Mouse (Mus musculus) layer of hippocampus, adult 18-20 months (tissue): ENCODE measurements around the gene Manba. TPM values are rescaled to one million over a fixed set of nuclear protein-coding genes. Genes with fewer than 3 reads are reported as not detected.
"Not testable (repeated sequence)": the region's sequence is repeated elsewhere in the genome, so short reads cannot be mapped to it uniquely, and the experiment has no call there.

Experiments
- DNase-seq, 2 experiments: peaks; one replicate each; pipeline ENCODE4 v3.0.0; 2022; ENCODE audit warnings: low spot score in 2 of 2
- long read RNA-seq: library from polyadenylated mRNA; stranded (forward); transcript quantifications from one replicate; pipeline ENCODE4 v2.0.0, GENCODE M21; 2021
- total RNA-seq, 2 experiments: library from RNA; stranded (reverse); gene quantifications; 2 replicates each; pipeline ENCODE4 v1.2.3; 2021

The Manba gene
- 1 to 10 TPM; 8.5 TPM for total RNA-seq
- long read RNA-seq, transcript Manba-201 (17 exons, 3,675 nt): major isoform, 15 of 17 reads
- long read RNA-seq, partial matches to known transcripts: 1 of 17 reads
- long read RNA-seq, other reads (novel, unspliced or antisense): 1 of 17 reads

DNA sequence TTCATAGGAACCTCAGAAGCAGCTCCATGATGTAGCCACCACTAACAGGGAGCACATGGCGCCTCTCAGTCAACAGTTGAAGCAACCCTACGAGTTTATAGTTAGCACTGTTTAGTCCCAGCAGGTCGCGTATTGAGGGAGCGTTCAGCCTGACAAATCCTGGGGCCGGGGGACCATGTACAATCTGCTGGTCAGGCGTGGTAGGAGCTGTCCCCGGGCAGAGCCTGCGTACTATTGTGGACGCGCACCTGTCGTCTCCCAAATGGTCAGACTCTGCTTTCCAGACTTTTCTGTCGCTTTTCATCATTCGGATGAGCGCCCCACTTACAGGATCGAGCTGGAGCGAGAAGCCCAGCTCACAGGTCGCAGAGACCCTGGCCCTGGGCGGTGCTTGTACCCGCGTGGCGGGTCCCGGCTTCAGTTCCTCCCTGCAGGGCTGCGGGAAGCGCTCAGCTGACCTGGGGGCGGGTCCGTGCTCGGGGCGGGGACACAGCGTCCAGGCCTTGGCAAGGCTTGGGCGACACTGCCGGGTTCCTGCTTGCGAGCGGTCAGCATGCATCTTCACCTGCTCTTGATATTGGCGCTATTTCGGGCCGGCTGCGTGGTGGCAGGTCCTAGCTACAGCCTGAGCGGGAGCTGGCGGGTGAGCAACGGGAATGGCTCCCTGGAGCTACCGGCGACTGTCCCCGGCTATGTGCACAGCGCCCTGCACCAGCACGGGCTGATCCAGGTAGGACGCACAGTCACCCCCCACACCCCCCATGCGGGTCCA, at the start of gene Manba:
Manba (plus strand) TSS at position 484 of the 772 bp plus-strand sequence.
- peak; percentile 35 to 66 for DNase-seq

DNA sequence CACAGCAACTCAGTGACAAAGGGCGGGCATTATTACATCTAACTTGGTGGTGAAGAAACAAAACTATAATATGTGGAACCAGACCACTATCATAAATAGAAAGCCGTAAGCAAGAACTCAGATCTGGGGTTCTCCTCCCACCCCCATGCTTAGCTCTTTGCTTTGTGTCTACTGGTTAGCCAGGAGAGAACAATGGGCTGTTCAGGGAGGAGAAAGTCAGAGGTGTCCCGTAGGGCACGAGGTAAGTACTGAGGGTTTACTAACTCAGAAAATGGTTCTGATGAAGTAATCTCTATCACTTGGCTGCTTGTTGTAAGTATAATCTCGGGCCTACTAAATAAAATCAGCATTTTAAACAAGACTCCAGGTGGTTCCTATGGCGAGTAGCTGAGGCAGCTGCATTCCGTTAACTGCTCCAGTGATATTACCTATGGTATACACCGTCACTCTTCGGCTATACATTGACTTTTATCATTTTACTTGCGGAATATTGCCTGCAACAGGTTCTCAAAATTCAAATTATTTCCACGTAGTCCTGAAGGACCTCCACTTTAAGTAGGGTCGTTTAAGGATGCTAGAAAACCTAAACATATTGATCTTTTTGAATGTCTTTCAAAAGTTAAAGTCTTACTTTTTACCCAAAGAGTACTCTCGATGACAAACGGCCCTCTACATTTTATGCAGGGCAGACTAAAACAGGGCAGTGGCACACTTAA, 48.4 kb upstream of the Manba start:
- DNase-seq: no peak

DNA sequence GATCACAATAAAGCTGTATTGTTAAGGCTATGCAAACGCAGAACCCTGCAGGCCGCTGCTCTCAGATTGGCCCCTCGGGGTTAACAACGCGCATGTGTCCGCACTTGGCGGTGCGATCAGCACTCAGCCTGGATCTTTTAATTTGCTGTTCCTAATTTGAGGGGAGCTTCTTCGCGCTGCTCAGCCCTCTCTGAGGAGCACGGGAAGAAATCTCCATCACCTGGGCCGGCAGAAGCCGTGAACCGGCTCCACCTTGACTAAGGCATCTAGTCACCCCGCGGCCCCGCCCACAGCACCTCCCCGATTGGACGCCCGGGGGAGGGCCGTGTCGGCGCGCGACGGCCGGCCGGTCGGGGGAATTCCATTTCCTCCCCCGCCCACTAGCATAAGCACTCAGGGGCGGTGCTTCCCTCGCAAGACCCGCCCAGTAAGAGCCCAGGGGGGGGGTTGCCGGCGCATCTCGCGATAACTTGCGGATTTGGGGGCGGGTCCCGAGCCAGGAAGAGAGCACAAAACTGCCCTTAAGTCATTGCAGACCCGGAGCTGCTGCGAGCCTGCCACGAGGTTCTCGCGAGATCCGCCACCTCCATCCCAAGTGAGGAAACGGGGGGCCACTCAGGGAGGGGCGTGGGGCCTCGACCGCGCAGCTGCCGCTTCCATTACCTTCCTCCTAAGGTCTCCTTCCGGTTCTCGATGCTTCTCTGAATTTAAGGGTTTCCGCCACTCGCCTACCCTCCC, 47.5 kb upstream of the Manba start, which contains the start of gene Ube2d3:
Ube2d3 (plus strand) TSS at position 392 of the 738 bp plus-strand sequence.
- DNase-seq: peak; percentile 99

DNA sequence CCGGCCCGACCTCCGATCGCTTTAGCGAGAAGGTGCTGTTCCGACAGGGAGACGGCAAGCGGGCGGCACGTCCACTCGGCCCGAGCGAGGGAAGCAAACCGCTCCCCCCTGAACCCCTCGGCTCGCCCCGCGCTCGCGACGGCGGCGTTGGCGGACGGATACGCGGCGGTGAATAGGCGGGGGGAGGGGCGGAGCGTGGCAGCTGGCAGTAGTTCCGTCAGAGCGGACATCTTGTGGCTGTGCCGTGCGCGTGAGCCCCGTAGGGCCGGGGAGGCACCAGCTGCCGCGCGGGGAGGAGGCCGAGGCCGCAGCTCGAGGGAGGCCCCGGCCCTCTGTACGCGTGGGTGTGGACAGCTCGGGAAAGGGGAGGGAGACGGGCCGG, 46.9 kb upstream of the Manba start:
- peak; percentile 91 to 94 for DNase-seq

DNA sequence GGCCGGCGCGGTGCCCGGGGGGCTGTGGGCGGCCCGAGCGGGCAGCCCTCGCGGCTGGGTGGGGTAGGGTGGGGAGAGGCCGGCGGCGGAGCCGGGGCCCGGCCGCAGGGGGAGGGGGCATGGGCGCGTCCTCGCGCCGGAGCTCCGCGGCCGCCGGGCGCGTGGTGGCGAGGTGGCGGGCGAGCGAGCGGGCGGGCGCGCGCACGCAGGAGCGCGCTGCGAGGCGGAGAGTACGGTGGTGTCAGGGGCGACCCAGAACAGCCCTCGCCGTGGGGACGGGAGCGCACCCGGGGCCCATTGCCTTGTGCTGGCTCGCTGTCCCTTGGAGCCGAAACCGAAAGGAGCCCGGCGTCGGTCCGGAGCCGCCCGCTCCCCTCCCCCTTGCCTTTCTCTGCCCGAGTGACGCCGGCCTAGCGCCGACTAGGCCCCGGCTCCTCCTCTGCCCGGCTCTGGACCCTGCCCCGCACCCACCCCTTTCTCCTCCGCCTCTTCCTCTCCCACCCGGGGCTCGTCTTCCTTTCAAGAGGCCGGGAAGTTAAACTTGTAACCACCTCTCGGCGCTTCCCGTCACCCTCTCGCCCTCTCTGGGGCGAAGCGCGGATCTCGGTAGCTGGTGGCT, 46.4 kb upstream of the Manba start:
- DNase-seq: peak; percentile 67 to 76

DNA sequence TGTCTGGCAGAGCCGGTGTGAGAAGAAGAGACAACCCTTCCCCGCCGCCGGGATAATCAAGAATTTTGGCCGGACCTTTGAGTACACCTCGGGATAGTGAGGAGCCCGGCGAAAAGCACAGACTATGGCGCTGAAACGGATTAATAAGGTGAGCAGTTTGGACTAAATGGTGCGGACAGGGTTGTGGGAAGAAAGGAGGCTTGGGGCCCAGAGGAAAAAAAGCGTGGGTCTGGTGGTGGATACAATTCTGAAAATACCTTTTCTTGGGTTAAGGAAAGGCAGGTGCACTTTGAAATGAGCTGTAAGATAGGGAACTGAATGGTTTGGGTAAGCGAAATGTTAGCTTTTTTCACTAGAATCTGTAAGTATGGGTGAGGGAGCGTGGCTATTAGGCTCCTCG, 45.8 kb upstream of the Manba start:
- no peak for DNase-seq

DNA sequence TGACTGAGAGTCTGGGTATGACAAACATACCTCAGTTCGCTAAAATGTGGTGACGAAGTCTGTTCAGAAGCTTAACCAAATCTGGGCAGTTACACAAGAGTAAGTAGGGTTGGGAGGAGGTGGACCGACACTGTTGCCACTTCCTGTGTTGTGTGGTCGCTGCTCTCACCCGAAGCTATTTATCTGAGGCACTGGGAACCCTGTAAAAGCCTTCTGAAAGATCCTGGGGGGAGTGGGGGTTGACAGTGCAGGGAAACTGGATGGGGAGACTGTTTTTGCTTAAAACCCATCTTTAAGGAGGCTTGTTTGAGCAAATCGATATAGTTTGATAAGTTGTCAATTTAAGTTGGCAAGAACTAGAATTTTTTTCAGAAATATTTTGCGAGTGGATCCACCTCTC, 45.2 kb upstream of the Manba start:
- DNase-seq: peak in 1 of 2 experiments; percentile 25

DNA sequence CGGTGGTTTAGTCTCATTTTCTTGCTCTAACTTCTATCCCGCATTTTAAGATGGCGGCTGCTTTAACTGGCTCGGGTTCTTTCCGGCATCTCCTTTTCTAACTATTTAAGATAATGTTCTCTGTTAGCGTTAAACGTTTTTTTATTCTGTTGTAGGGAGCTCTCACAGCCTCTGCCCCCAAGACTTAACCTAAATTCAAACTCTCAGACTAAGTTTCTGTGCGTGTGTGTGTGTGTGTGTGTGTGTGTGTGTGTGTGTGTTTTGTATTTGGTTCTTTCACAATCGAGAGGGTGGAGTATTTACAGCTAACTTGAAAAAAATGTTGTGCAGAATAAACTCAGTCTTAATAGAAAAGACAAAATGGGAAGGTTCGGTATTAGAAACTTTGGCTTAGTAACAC, 44.8 kb upstream of the Manba start:
- DNase-seq: no peak

DNA sequence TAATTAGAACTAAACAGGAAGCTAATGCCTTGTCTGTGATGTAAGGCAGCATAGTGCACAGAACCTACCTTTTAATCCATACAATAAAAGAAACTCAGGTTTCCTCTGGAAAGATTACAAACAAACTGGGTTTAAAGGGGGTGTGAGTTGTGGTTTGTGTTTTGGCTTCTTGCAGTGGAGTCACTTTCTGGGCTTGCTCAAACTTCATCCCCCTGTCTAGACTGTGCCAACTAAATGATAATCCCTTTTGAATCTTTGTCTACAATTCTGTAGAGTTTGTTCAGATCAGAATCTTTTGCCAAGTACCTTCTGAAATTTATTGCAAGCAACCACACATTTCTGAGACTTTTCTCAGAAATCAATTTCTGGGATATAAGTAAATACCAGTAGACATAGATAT, 40.5 kb upstream of the Manba start:
- no peak for DNase-seq

DNA sequence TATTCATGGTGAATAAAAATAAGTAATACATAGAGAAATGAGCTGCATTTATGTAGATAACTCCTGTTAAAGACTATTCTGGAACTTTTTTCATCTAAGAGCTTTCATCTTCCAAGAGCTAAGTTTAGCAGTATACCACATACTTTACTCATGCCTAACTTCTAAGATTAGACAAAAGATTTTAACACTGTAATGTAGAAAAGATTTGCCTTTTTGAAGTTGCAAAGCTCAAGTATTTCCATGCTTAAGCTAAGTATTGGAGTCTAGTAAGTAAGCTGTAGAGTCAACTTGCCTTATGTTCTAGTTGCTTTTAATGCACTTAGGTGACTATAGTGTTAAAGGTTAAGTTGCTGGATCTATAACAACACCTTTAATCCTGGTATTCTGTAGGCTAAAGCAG, 26.4 kb upstream of the Manba start:
- no peak for DNase-seq

DNA sequence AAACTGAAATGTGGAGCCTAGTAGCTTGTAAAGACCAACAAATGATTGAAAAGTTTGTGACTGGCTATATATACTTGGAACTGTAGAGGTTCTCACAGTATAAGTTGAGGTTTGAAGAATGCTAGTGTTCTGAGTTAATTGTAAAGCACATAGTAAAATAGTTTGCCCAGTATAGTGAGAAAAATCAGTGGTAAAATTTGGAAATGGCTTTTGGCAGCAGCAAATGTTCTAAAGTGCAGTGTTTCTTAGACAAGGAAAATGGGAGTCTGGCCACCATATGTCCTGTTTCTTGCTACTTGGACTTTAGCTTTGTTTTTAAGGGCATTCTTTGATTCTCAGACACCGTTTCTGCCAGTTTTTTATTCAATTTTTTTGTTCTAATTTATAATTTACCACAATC, 17.0 kb upstream of the Manba start:
- no peak for DNase-seq

DNA sequence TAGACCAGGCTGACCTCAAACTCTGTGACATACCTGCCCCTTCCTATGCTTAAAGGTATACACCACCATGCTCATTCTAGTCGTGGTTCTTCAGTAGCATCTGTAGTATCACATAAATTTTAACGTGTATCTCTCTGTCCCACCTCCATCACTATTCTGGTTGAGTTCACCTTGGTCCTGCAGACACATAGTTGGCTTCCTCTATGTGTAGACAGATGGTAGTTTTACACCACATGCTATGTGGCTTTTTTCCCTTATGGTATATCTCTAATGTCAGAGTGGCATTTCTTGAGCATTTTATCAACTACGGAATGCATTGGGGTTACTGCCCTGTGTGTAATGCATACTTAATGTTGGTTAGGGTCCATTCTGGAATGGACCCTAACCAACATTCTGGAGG, 16.3 kb upstream of the Manba start:
- no peak for DNase-seq

DNA sequence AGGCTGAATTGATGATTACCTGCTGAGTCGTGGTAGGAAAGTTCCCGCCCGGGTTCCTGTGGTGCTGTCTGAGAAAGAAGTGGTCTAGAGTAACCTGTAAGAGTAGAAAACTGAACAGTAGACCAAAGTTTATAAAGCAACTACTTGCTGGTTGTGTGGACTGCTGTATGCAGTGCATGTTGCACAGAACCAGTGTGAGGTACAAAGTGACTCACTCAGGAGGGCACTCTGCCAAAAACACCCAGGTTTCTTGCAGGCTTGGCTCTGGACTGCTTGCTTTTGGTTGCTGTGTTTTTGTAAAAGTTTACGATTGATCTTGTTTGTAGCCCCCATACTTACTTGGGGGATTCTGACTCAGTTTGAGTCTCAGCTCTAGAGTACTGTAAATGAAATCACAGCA, 15.4 kb upstream of the Manba start:
- DNase-seq: peak; percentile 28 to 75

DNA sequence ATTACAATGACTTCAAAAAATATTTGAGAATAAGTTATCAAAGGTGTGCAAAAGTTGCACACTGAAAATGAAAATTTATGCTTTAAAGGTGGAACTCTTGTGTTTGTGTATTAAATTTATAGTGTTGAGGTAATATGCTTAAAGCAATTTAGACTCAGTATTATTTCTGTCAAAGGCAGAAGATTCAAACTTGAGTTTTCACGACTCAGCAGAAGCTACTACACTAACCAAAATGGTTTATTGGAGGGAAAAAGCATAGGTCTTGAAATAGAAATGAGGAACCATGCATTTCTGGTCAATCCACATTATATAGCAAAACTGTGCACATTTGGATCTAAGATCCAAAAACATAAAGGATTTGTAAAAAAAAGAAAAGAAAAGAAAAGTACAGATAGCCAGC, 14.6 kb upstream of the Manba start:
- DNase-seq: no peak

DNA sequence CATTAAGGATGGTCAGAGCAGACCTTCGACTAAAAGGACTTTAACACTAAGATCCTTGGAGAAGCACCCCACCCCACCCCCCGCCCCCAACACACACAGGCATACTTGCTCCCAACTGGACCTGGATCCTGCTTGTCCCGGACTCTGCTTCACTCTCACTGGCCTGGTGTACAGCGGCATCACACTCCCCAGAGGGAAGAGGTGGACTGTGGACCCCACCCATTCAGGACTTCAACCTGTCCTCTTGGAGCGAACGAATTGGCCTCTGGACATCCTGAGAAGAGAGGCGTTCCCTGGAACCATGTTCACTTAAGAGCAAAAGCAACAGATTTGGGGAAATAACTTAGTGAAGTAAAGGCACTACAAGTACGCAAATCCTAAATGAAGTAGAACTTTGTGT, 10.4 kb upstream of the Manba start:
- no peak for DNase-seq

DNA sequence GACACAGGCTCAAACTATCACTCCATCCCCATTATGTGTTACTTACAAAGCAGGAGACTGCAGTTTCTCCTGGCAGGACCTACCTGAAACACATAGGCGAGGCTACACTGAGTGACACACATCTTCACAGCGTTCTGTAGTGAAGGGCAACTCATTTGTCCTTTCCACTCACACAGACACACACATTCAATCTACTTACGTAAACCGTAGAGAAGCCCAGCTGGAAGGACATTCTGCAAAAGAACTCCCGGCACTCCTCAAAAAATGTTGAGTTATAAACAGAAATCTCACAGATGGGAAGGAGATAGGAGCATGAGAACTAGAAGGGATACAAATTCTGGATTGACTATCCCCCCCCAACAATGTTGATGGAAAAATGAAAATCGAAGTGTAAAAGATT, 9.1 kb upstream of the Manba start:
- peak; percentile 21 to 57 for DNase-seq

DNA sequence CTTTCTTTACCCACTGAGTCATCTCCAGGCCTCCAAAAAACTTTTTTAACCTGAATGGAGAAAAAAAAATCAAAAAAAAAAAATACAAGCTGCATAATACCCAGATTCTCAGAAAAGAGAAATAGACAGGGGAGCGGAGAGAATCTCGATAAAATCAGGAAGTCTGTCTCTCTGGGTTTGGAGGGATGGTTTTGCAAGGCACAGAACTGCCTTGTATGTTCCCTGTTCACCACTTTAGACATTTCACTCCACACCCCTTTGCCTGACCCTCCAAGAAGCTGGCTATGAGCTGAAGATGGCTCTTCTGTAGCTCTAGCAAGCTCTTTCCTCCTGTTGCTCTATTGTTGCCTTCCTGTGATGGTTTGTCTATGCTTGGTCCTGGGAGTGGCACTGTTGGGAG, 8.4 kb upstream of the Manba start:
- DNase-seq: no peak

DNA sequence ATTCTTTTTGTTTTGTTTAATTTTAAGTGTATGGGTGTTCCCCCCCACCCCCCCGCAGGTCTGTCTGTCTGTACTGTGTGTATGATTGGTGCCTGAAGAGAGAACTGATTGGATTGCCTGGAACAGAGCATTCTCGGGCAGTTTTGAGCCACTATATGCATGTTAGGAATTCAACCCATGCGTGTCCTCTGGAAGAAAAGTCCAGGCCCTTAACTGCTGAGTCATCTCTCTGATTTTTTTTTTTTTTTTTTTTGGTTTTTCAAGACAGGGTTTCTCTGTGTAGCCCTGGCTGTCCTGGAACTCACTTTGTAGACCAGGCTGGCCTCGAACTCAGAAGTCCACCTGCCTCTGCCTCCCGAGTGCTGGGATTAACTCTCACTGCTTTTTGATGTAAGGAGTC, 6.3 kb upstream of the Manba start:
- DNase-seq: not testable (repeated sequence)

DNA sequence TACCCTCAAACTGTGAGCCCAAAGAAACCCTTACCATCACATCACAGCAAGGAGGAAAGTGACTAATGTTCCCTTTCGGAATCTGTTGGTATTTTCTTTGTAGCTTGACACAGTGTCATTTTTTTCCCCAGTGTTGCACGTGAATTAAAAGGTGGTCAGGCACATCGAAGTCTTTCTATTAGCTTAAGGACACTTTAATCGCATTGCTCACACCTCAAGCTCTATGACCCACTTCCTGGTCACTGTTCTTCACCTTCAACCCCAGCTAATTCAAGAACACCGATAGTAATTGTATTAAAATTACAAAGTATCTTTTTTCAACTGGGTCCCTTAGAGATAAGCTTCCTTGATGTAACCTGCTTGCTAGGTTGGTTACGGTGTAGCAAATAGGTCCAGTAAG, 4.6 kb upstream of the Manba start:
- no peak for DNase-seq

DNA sequence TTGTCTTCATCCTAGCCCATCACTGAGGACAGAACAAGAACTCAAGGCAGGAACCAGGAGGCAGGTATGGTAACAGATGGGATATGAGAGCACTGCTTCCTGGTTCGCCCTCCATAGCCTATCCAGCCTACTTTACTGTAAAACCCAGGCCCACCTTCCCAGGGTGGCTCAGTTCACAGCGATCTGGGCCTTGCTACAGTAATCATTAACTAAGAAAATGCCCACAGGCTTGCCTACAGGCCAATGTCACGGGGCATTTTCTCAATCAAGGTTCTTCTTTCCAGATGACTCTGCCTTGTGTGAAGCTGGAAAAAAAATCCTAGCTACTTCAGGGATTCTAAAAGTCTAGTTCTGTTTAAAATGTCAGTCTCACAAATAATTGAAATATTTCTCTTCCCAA, 3.8 kb upstream of the Manba start:
- DNase-seq: no peak

DNA sequence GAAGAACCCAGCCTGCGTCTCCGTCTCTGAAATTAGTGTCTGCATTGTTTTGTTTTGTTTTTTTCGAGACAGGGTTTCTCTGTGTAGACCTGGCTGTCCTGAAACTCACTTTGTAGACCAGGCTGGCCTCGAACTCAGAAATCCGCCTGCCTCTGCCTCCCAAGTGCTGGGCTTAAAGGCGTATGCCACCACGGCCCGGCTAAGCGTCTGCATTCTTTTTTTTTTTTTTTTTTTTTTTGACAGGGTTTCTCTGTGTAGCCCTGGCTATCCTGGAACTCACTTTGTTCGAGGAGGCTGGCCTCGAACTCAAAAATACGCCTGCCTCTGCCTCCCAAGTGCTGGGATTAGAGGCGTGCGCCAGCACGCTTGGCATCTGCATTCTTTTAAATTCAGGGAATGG, 761 bp upstream of the Manba start:
- DNase-seq: not testable (repeated sequence)

DNA sequence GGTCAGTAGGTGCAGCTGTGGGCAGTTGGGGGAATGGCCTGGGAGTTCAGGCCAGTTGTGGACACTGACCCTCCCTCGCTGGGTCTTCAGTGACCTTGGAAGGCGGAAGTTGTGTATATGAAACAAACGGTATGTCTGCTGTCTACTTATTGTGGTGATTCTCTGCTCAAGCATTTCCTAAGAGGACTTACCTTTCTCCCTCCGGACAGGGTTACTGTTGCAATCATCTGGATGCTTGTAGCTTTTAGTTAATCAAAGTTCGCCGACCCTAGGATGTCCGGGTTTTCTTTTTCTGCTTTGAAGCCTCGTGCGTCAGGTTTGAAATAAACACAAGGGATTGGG, 460 bp downstream of the Manba start:
- DNase-seq: no peak
